9 mouse cellular contexts compared by ENCODE assay signal in genomic region chr1:139209796-139210195, GRCm38 (mm10).
A peak's percentile ranks its signal among the peaks of the same experiment; 100 is the strongest.
DNase-seq lines count a peak whose midpoint lies in the region; ATAC-seq and TF ChIP-seq lines count a peak whose summit lies in the region.
"Had no signal": no experiment of that assay in that cellular context is flagged by ENCODE, and none has a peak within 500 bp of the region (broad histone marks: within the 10 kb centered on the region; RNA-seq: fewer than 3 reads in every experiment).

No protein-coding gene starts in this region.

- H3ac ChIP-seq in myocyte (ENCODE audit: control insufficient read depth, insufficient read length): no peak overlapping the region

- H3K4me1 ChIP-seq in kidney, embryonic 16.5 days (ENCODE audit: insufficient read depth, low read length): 0 out of 2 replicates have a peak, but pooled peaks cover 4% of the 10 kb centered on the region

- ATAC-seq in kidney, embryonic 16.5 days (ENCODE audit: low FRiP score, low TSS enrichment): 0 out of 2 replicates have a peak, but pooled peaks have one; percentile 46

- no peaks in the 10 kb centered on the region for H3K79me2 ChIP-seq in myocyte (ENCODE audit: control insufficient read depth, insufficient read depth)

- DNase-seq in kidney, adult 18-20 months: no peak
- DNase-seq in brain, embryonic 14.5 days (ENCODE audit: low read depth): peak; percentile 89
- peak in 1 of 2 experiments; percentile 8 for DNase-seq in layer of hippocampus, adult 2 months (ENCODE audit: low spot score in 2 of 2)
- no peak for DNase-seq in thymus, postnatal 14 days
- no peak for DNase-seq in gastrocnemius, adult 2 months
- DNase-seq in heart, adult 8-10 months (ENCODE audit: low spot score): no peak

- H3K4me2 ChIP-seq in kidney, embryonic 16.5 days (replicated peaks; ENCODE audit: low read depth, low read length): no peak overlapping the region
- H3K4me2 ChIP-seq in myocyte (ENCODE audit: low read depth): peak overlapping the region; percentile 51

- no peak for TF ChIP-seq CTCF in brain, embryonic 14.5 days (IDR thresholded peaks at IDR 0.05; ENCODE audit: borderline replicate concordance, extremely low read depth, insufficient read depth, insufficient read length)
- TF ChIP-seq CTCF in layer of hippocampus, adult 2 months (conservative IDR thresholded peaks at IDR 0.05): no peak
- TF ChIP-seq CTCF in gastrocnemius, adult 2 months (IDR thresholded peaks at IDR 0.05): no peak

- WGBS in kidney, embryonic 16.5 days: 15% methylated on average over 7 of the region's 7 CpGs

- H3K27me3 ChIP-seq in kidney, embryonic 16.5 days (ENCODE audit: insufficient read depth, low read length): no peaks in the 10 kb centered on the region
- no peaks in the 10 kb centered on the region for H3K27me3 ChIP-seq in myocyte (ENCODE audit: control insufficient read depth, insufficient read depth, insufficient read length)

- no peak overlapping the region for H3K27ac ChIP-seq in kidney, embryonic 16.5 days (ENCODE audit: low read length)
- peak overlapping the region; percentile 52 for H3K27ac ChIP-seq in layer of hippocampus, adult 2 months
- H3K27ac ChIP-seq in gastrocnemius, adult 2 months: no peak overlapping the region

- no peak overlapping the region for H3K4me3 ChIP-seq in kidney, embryonic 16.5 days (ENCODE audit: low read length)
- H3K4me3 ChIP-seq in layer of hippocampus, adult 2 months: no peak overlapping the region
- no peak overlapping the region for H3K4me3 ChIP-seq in myocyte
- no peak overlapping the region for H3K4me3 ChIP-seq in gastrocnemius, adult 2 months
- H3K4me3 ChIP-seq: erythroblast, embryonic 14.5 days had no signal

- no peaks in the 10 kb centered on the region for H3K36me3 ChIP-seq in kidney, embryonic 16.5 days (ENCODE audit: insufficient read depth, low read length)
- no peaks in the 10 kb centered on the region for H3K36me3 ChIP-seq in myocyte (ENCODE audit: control insufficient read depth, insufficient read depth)

- intact Hi-C loops in gastrocnemius, adult 2 months (cut with DNase I): no loop called here

- no peaks in the 10 kb centered on the region for H3K9me3 ChIP-seq in kidney, embryonic 16.5 days (ENCODE audit: low read length)

- no peak for TF ChIP-seq POLR2A in brain, embryonic 14.5 days (IDR thresholded peaks at IDR 0.05; ENCODE audit: borderline replicate concordance, extremely low read depth, insufficient read depth, insufficient read length, poor library complexity, severe bottlenecking)
- no peak for TF ChIP-seq POLR2A in myocyte (IDR thresholded peaks at IDR 0.05; ENCODE audit: insufficient read length, low read depth)

- no peak overlapping the region for H3K9ac ChIP-seq in kidney, embryonic 16.5 days (replicated peaks; ENCODE audit: low read length)

TF ChIP-seq in myocyte, 11 proteins besides CTCF, POLR2A, EP300 and RAD21:
- TF ChIP-seq REST (IDR thresholded peaks at IDR 0.05; ENCODE audit: insufficient read depth, insufficient read length) (no peak), MYOG (IDR thresholded peaks at IDR 0.05; ENCODE audit: control insufficient read depth in 1 of 3, insufficient read depth in 1 of 3, insufficient read length in 2 of 3, low read depth in 2 of 3) (no peak), TCF3 (IDR thresholded peaks at IDR 0.05; ENCODE audit: insufficient read length, low read depth) (no peak)
